9 mouse cellular contexts compared by ENCODE assay signal in the genomic region with DNA sequence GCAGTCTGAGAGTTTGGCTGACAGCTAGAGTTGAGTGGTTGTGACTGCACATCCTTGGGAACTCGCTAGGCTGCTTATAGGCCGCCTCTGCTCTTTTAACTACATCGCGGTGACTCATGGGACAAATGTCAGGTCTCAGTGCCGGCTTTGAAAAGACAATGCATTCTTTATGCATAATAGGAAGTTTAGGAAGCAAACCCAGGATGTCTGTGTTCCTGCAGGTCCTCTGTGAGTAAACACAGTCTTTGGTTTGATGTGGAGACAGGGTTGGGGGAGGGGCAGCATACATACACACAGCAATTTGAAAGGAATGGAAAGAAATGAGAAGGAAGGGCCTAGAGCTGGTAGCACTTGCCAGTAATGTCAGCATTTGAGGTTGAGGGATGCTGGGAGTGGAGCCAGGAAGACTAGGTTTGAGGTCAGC. TPM values are rescaled to one million over a fixed set of nuclear protein-coding genes. Genes with fewer than 3 reads are reported as not detected.
DNase-seq lines count a peak whose midpoint lies in the region; ATAC-seq and TF ChIP-seq lines count a peak whose summit lies in the region.
"Had no signal": no experiment of that assay in that cellular context is flagged by ENCODE, and none has a peak within 500 bp of the region (broad histone marks: within the 10 kb centered on the region; RNA-seq: fewer than 3 reads in every experiment).

No protein-coding gene starts in this region.

- no peaks in the 10 kb centered on the region for H3K27me3 ChIP-seq in kidney, embryonic 15.5 days
- H3K27me3 ChIP-seq in forebrain, postnatal 0 days (ENCODE audit: insufficient read depth, low read length): no peaks in the 10 kb centered on the region
- H3K27me3 ChIP-seq: embryonic facial prominence, embryonic 12.5 days had no signal

- H3K36me3 ChIP-seq in kidney, embryonic 15.5 days: no peaks in the 10 kb centered on the region
- no peaks in the 10 kb centered on the region for H3K36me3 ChIP-seq in forebrain, postnatal 0 days (ENCODE audit: insufficient read depth)
- H3K36me3 ChIP-seq: embryonic facial prominence, embryonic 12.5 days had no signal

- H3K9ac ChIP-seq in kidney, embryonic 15.5 days: no peak overlapping the region
- H3K9ac ChIP-seq in forebrain, postnatal 0 days: no peak overlapping the region
- H3K9ac ChIP-seq: embryonic facial prominence, embryonic 12.5 days had no signal

- no peaks in the 10 kb centered on the region for H3K4me1 ChIP-seq in kidney, embryonic 15.5 days
- H3K4me1 ChIP-seq in forebrain, postnatal 0 days (ENCODE audit: insufficient read depth): no peaks in the 10 kb centered on the region

- ATAC-seq in kidney, embryonic 15.5 days (replicated peaks; ENCODE audit: low FRiP score): no peak
- peak; percentile 25 for ATAC-seq in forebrain, postnatal 0 days

- H3K4me2 ChIP-seq in kidney, embryonic 15.5 days: no peak overlapping the region
- no peak overlapping the region for H3K4me2 ChIP-seq in forebrain, postnatal 0 days (ENCODE audit: low read depth)
- H3K4me2 ChIP-seq: embryonic facial prominence, embryonic 12.5 days had no signal

- 55% methylated on average over 5 of the region's 5 CpGs for WGBS in kidney, embryonic 15.5 days
- WGBS in forebrain, postnatal 0 days: 39% methylated on average over 5 of the region's 5 CpGs

- DNase-seq in adrenal gland, postnatal 14 days: peak; percentile 44
- DNase-seq in adrenal gland, postnatal 4 days (ENCODE audit: low spot score in 2 of 2): no peak
- DNase-seq in kidney, postnatal 36 days: no peak
- peak; percentile 75 for DNase-seq in NIH3T3 (ENCODE audit: low read depth)
- DNase-seq in forebrain, postnatal 0 days: no peak
- DNase-seq in left cerebral cortex, adult 9 months (ENCODE audit: low spot score in 2 of 2): no peak
- DNase-seq in c-Kit-positive CD71-positive TER-119-positive erythroid progenitor cells, embryonic 14.5 days (ENCODE audit: low spot score): no peak

- H3K27ac ChIP-seq in kidney, embryonic 15.5 days: peak overlapping the region; percentile 57; the same call in 1 of the 2 replicates
- H3K27ac ChIP-seq in forebrain, postnatal 0 days (ENCODE audit: low read depth, low read length): no peak overlapping the region
- H3K27ac ChIP-seq: embryonic facial prominence, embryonic 12.5 days had no signal

- no peak overlapping the region for H3K4me3 ChIP-seq in kidney, embryonic 15.5 days (replicated peaks)
- no peak overlapping the region for H3K4me3 ChIP-seq in forebrain, postnatal 0 days (ENCODE audit: low read depth, low read length)
- H3K4me3 ChIP-seq: embryonic facial prominence, embryonic 12.5 days had no signal

- no peak for TF ChIP-seq CTCF in forebrain, postnatal 0 days (IDR thresholded peaks at IDR 0.05; ENCODE audit: low read depth)

- no peaks in the 10 kb centered on the region for H3K9me3 ChIP-seq in kidney, embryonic 15.5 days (replicated peaks)
- H3K9me3 ChIP-seq in forebrain, postnatal 0 days (ENCODE audit: low read length): no peaks in the 10 kb centered on the region
- H3K9me3 ChIP-seq: embryonic facial prominence, embryonic 12.5 days had no signal

RNA-seq across cellular contexts. Expression of a gene that starts 56.3 kb away (rescaled TPM):
- total RNA-seq in adrenal gland, postnatal 14 days (2021): 33.6 and 48.4 TPM in 2 replicates
- 10 to 100 TPM; 45.6 to 51.8 TPM for total RNA-seq in adrenal gland, postnatal 4 days (2021)
- polyA plus RNA-seq in kidney, embryonic 15.5 days (2015; fragmentation: Nextera tagmentation; extraction: Ambion mirVana): 22.5 and 25.1 TPM in 2 replicates
- total RNA-seq in forebrain, postnatal 0 days (2014; rRNA removed): 12.3 and 17.4 TPM in 2 replicates
- polyA plus RNA-seq in forebrain, postnatal 0 days (2015; fragmentation: Nextera tagmentation; extraction: Ambion mirVana): 10.0 and 10.5 TPM in 2 replicates

Comparison
In these comparisons a context has a peak if more than half of its experiments do, and no peak if none do; other contexts are left out.
1. DNase-seq: peak in adrenal gland, postnatal 14 days (single experiment) and NIH3T3 (single experiment); none in adrenal gland, postnatal 4 days (0 of 2), kidney, postnatal 36 days (0 of 2), forebrain, postnatal 0 days (single experiment), left cerebral cortex, adult 9 months (0 of 2) and c-Kit-positive CD71-positive TER-119-positive erythroid progenitor cells, embryonic 14.5 days (single experiment).